Mouse (Mus musculus) lung, embryonic 14.5 days (tissue): ENCODE measurements at regions not wholly inside any gene's neighbourhood (a gene's known extent, or its start where the extent isn't known, plus 50 kb on each side); places are given as distances from the start of the nearest gene placed in this dataset.

ENCODE experiments used
- ATAC-seq: fragments of 200-750 bp; cut with Nextera tagmentation; 2 replicates; pipeline ENCODE4 v1.8.0; 2017; ENCODE audit warnings: mild to moderate bottlenecking, moderate TSS enrichment, moderate library complexity; ENCODE audit not compliant: insufficient read depth
- DNase-seq: peaks from one replicate; pipeline ENCODE4 v3.0.0-alpha.2; 2015
- H3K27ac ChIP-seq: fragments of 300-500 bp; sonication (generic); 2 replicates; pipeline ENCODE4 v1.5.1; 2014; ENCODE audit warnings: low read depth, mild to moderate bottlenecking, moderate library complexity
- H3K27me3 ChIP-seq: fragments of 300-500 bp; sonication (generic); 2 replicates; pipeline ENCODE4 v1.6.1; 2014; ENCODE audit warnings: low read length, control low read depth; ENCODE audit not compliant: insufficient read depth
- H3K36me3 ChIP-seq: fragments of 300-500 bp; sonication (generic); 2 replicates; pipeline ENCODE4 v1.6.1; 2014; ENCODE audit warnings: control low read depth; ENCODE audit not compliant: insufficient read depth
- H3K4me1 ChIP-seq: fragments of 300-500 bp; sonication (generic); 2 replicates; pipeline ENCODE4 v1.6.1; 2014; ENCODE audit warnings: antibody characterized with exemption, control low read depth; ENCODE audit not compliant: insufficient read depth
- H3K4me2 ChIP-seq: fragments of 300-500 bp; sonication (generic); 2 replicates; pipeline ENCODE4 v1.6.1; 2014; ENCODE audit warnings: mild to moderate bottlenecking
- H3K4me3 ChIP-seq: fragments of 300-500 bp; sonication (generic); 2 replicates; pipeline ENCODE4 v1.5.1; 2014; ENCODE audit warnings: low read depth, low read length
- H3K9ac ChIP-seq: fragments of 300-500 bp; sonication (generic); 2 replicates; pipeline ENCODE4 v1.6.1; 2014
- H3K9me3 ChIP-seq: fragments of 300-500 bp; sonication (generic); 2 replicates; pipeline ENCODE4 v1.6.1; 2016; ENCODE audit warnings: low read depth, low read length, control low read depth
- CTCF ChIP-seq: IDR thresholded peaks from 2 replicates; pipeline ENCODE4 v1.5.1; 2016; ENCODE audit warnings: antibody characterized with exemption, low read depth
- WGBS: fragments of 180-500 bp; shearing (Covaris S2); extraction: QIAGEN DNeasy Blood & Tissue Kit; methylation state at CpG from one replicate; pipeline ENCODE4 v1.1.7; 2014; 5-methylcytosine and 5-hydroxymethylcytosine counted together

GRCm38 (mm10) chr7:71043789-71044188, 307.5 kb downstream of the Gm10295 start:
- ATAC-seq (no peak), DNase-seq (no peak)
- H3K4me2 ChIP-seq = no peak overlapping the region
- no peaks in the 10 kb centered on the region for H3K4me1 ChIP-seq
- H3K36me3 ChIP-seq = no peaks in the 10 kb centered on the region
- H3K27ac ChIP-seq = no peak overlapping the region
- H3K27me3 ChIP-seq = no peaks in the 10 kb centered on the region
- 57% methylated on average over 5 of the region's 5 CpGs for WGBS
- no peak overlapping the region for H3K4me3 ChIP-seq
- no peak for TF ChIP-seq CTCF
- H3K9ac ChIP-seq = no peak overlapping the region
- H3K9me3 ChIP-seq = no peaks in the 10 kb centered on the region

GRCm38 (mm10) chr7:71043128-71043527, 308.2 kb downstream of the Gm10295 start:
- no peaks in the 10 kb centered on the region for H3K9me3 ChIP-seq
- no peak overlapping the region for H3K9ac ChIP-seq
- H3K4me2 ChIP-seq = no peak overlapping the region
- no peak overlapping the region for H3K4me3 ChIP-seq
- 68% methylated on average over 8 of the region's 8 CpGs for WGBS
- no peak overlapping the region for H3K27ac ChIP-seq
- no peaks in the 10 kb centered on the region for H3K27me3 ChIP-seq
- DNase-seq (no peak), ATAC-seq (no peak)
- no peak for TF ChIP-seq CTCF
- H3K36me3 ChIP-seq = no peaks in the 10 kb centered on the region
- H3K4me1 ChIP-seq = no peaks in the 10 kb centered on the region

- Histone ChIP-seq H3K4me2 (no peak overlapping the region), H3K9me3 (no peaks in the 10 kb centered on the region), H3K36me3 (no peaks in the 10 kb centered on the region), H3K27me3 (no peaks in the 10 kb centered on the region), H3K9ac (no peak overlapping the region), H3K4me1 (no peaks in the 10 kb centered on the region), H3K27ac (no peak overlapping the region), H3K4me3 (no peak overlapping the region)
- DNase-seq (no peak), ATAC-seq (no peak)
- no peak for TF ChIP-seq CTCF
- WGBS = 62% methylated on average over 3 of the region's 3 CpGs
Measured at GRCm38 (mm10) chr7:71041388-71041787, 309.9 kb downstream of the Gm10295 start.

DNA sequence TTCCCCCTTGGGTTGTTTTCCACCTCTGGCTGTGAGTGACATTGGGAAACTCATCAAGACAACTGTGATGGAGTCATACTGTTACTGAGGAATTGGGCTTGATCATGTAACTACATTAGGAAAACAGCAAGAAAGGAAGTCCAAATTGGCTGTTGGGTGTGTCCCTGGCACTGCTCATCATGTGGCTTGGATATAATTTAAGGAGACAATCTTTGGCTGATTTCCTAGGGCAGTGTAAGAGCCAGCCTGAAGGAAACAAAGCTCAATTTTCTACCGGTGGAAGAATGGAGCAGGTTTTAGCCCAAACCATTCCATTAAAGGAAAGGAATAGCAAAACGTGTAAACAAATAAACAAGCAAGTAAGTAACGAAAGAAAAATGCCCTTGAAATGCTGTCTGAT, 310.4 kb downstream of the Gm10295 start:
- Histone ChIP-seq H3K27ac (no peak overlapping the region), H3K27me3 (no peaks in the 10 kb centered on the region), H3K4me2 (no peak overlapping the region), H3K4me1 (no peaks in the 10 kb centered on the region), H3K9ac (no peak overlapping the region), H3K4me3 (no peak overlapping the region), H3K36me3 (no peaks in the 10 kb centered on the region), H3K9me3 (no peaks in the 10 kb centered on the region)
- no peak for ATAC-seq
- no peak for DNase-seq
- no peak for TF ChIP-seq CTCF
- 66% methylated on average over 3 of the region's 3 CpGs for WGBS

DNA sequence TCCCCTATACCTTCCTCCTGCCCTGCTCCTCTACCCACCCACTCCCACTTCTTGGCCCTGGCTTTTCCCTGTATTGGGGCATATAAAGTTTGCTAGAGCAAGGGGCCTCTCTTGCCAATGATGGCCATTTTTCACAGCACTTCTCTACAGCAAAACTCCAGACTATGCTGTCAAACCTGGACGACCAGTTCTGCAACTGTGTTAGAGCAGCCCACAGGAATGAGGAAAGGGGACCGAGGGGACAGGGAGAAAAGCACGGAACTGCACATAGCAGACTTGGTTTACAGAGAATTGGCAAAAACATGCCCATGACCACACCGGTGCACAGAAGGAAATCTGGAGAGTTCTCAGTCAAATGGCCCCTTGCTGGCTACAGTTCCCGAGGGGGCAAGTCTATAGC, 312.7 kb downstream of the Gm10295 start:
- 56% methylated on average over 5 of the region's 5 CpGs for WGBS
- no peak for TF ChIP-seq CTCF
- Histone ChIP-seq H3K9ac (no peak overlapping the region), H3K4me2 (no peak overlapping the region), H3K4me1 (no peaks in the 10 kb centered on the region), H3K27ac (no peak overlapping the region), H3K36me3 (no peaks in the 10 kb centered on the region), H3K4me3 (no peak overlapping the region), H3K9me3 (no peaks in the 10 kb centered on the region), H3K27me3 (no peaks in the 10 kb centered on the region)
- peak; percentile 54 for ATAC-seq
- peak; percentile 72 for DNase-seq

GRCm38 (mm10) chr7:71033121-71033520, 318.2 kb downstream of the Gm10295 start:
- Histone ChIP-seq H3K27me3 (no peaks in the 10 kb centered on the region), H3K9me3 (no peaks in the 10 kb centered on the region), H3K4me2 (no peak overlapping the region), H3K4me3 (no peak overlapping the region), H3K4me1 (peaks cover 3% of the 10 kb centered on the region; the same call in 1 of the 2 replicates), H3K9ac (no peak overlapping the region), H3K36me3 (no peaks in the 10 kb centered on the region), H3K27ac (no peak overlapping the region)
- TF ChIP-seq CTCF = no peak
- WGBS = 60% methylated on average over 12 of the region's 12 CpGs
- ATAC-seq = no peak
- DNase-seq = no peak

DNA sequence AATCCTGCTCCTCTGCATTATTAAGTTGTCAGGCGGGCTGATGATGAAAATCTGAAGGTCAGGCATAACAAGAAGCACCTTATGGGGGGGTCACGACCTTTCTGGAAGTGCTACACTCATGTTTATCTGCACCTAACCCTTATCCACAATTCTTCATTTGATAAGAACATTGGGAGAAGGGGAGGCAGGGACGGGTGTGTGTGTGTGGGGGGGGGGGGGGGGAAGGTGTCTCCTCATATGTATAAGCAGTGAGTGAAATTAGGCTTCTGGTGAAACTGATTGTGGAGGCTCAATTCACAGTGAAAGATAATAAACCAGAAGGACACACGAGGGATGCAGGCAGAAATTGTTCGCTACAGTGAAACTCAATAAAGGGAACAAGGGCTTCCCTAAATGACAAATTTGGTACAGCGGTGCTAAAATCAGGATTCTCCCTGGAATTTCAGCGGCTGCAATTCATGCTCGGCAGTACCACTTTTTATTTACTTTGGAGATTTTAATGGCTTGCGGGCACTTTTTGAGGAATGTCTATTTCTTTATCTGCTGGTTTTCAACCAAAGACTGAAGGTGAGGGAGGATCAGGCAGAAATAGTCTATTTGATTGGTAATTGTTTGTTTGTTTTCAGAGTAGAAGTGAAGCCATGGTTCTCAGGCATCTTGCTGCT, 327.2 kb downstream of the Gm10295 start:
- Histone ChIP-seq H3K27me3 (no peaks in the 10 kb centered on the region), H3K4me2 (peak overlapping the region; percentile 64), H3K4me1 (peaks cover 7% of the 10 kb centered on the region), H3K9ac (peak overlapping the region; percentile 40; the same call in 1 of the 2 replicates), H3K9me3 (no peaks in the 10 kb centered on the region; the same call in 1 of the 2 replicates), H3K27ac (no peak overlapping the region), H3K36me3 (no peaks in the 10 kb centered on the region), H3K4me3 (peak overlapping the region; percentile 28)
- WGBS = 4% methylated on average over 9 of the region's 9 CpGs
- TF ChIP-seq CTCF = no peak
- ATAC-seq (no peak), DNase-seq (peak; percentile 39)
